Mouse (Mus musculus) heart, embryonic 13.5 days (tissue): Measurements from ENCODE around the gene Ccdc141. TPM values are rescaled to one million over a fixed set of nuclear protein-coding genes. Genes with fewer than 3 reads are reported as not detected.

Experiments used
- ATAC-seq: fragments of 200-750 bp; cut with Nextera tagmentation; 2 replicates; pipeline ENCODE4 v1.8.0; 2017; ENCODE audit warnings: moderate TSS enrichment; ENCODE audit not compliant: insufficient number of reproducible peaks, low FRiP score, low TSS enrichment; ENCODE audit errors: extremely low read depth
- H3K27ac ChIP-seq: fragments of 300-500 bp; sonication (generic); replicated peaks from 2 replicates; pipeline ENCODE4 v1.5.1; 2015; ENCODE audit warnings: moderate library complexity, mild to moderate bottlenecking, inconsistent platforms
- H3K27me3 ChIP-seq: fragments of 300-500 bp; sonication (generic); replicated peaks from 2 replicates; pipeline ENCODE4 v1.6.1; 2015; ENCODE audit warnings: mild to moderate bottlenecking, inconsistent platforms
- H3K36me3 ChIP-seq: fragments of 300-500 bp; sonication (generic); 2 replicates; pipeline ENCODE4 v1.6.1; 2015; ENCODE audit warnings: mild to moderate bottlenecking, inconsistent platforms
- H3K4me1 ChIP-seq: fragments of 300-500 bp; sonication (generic); 2 replicates; pipeline ENCODE4 v1.6.1; 2015; ENCODE audit warnings: inconsistent platforms
- H3K4me2 ChIP-seq: fragments of 300-500 bp; sonication (generic); 2 replicates; pipeline ENCODE4 v1.6.1; 2015; ENCODE audit warnings: inconsistent platforms, mild to moderate bottlenecking, moderate library complexity
- H3K4me3 ChIP-seq: fragments of 300-500 bp; sonication (generic); 2 replicates; pipeline ENCODE4 v1.5.1; 2015; ENCODE audit warnings: moderate library complexity, mild to moderate bottlenecking, inconsistent platforms
- H3K9ac ChIP-seq: fragments of 300-500 bp; sonication (generic); 2 replicates; pipeline ENCODE4 v1.6.1; 2015; ENCODE audit warnings: inconsistent platforms, mild to moderate bottlenecking, moderate library complexity
- H3K9me3 ChIP-seq: fragments of 300-500 bp; sonication (generic); 2 replicates; pipeline ENCODE4 v1.6.1; 2016; ENCODE audit warnings: inconsistent platforms
- WGBS: fragments of 180-500 bp; shearing (Covaris S2); methylation state at CpG from one replicate; pipeline ENCODE4 v1.1.7; 2015; ENCODE audit warnings: mixed read lengths; 5-methylcytosine and 5-hydroxymethylcytosine counted together
- polyA plus RNA-seq: library from polyadenylated mRNA; unstranded; fragments of >200 nt; fragmentation: Nextera tagmentation; extraction: Ambion mirVana; gene quantifications from 2 replicates; pipeline ENCODE4 v1.2.1, GENCODE M21; 2015

The Ccdc141 gene
- polyA plus RNA-seq, 1 experiment from 2014 or later, result 156 TPM

- 67% methylated on average over 2 of the region's 2 CpGs for WGBS
- no peak overlapping the region for H3K9ac ChIP-seq
- peaks cover 77% of the 10 kb centered on the region for H3K4me1 ChIP-seq
- H3K27me3 ChIP-seq, result no peaks in the 10 kb centered on the region
- H3K9me3 ChIP-seq, result no peaks in the 10 kb centered on the region
- H3K27ac ChIP-seq, result peak overlapping the region; percentile 99
- H3K4me2 ChIP-seq, result peak overlapping the region; percentile 16; the same call in 1 of the 2 replicates
- no peaks in the 10 kb centered on the region for H3K36me3 ChIP-seq
- ATAC-seq, result no peak
- no peak overlapping the region for H3K4me3 ChIP-seq
These were observed 3.9 kb upstream of the Ccdc141 start for GRCm38 (mm10) chr2:77174313-77174712.

GRCm38 (mm10) chr2:77173821-77174220 is 3.4 kb upstream of the Ccdc141 start:
- H3K9me3 ChIP-seq, result no peaks in the 10 kb centered on the region
- peaks cover 82% of the 10 kb centered on the region for H3K4me1 ChIP-seq
- ATAC-seq, result no peak
- no peak overlapping the region for H3K4me3 ChIP-seq
- 73% methylated on average over 6 of the region's 6 CpGs for WGBS
- H3K9ac ChIP-seq, result no peak overlapping the region
- H3K27me3 ChIP-seq, result no peaks in the 10 kb centered on the region
- no peak overlapping the region; the same call in 1 of the 2 replicates for H3K4me2 ChIP-seq
- H3K36me3 ChIP-seq, result no peaks in the 10 kb centered on the region
- H3K27ac ChIP-seq, result peak overlapping the region; percentile 99

- H3K9ac ChIP-seq, result peak overlapping the region; percentile 33; the same call in 1 of the 2 replicates
- peak overlapping the region; percentile 99 for H3K27ac ChIP-seq
- peak overlapping the region; percentile 28 for H3K4me2 ChIP-seq
- 37% methylated on average over 6 of the region's 6 CpGs for WGBS
- H3K4me3 ChIP-seq, result no peak overlapping the region
- H3K4me1 ChIP-seq, result peaks cover 83% of the 10 kb centered on the region
- H3K36me3 ChIP-seq, result peaks cover 1% of the 10 kb centered on the region; the same call in 1 of the 2 replicates
- ATAC-seq, result no peak
- H3K9me3 ChIP-seq, result no peaks in the 10 kb centered on the region
- no peaks in the 10 kb centered on the region for H3K27me3 ChIP-seq
These were observed 2.9 kb upstream of the Ccdc141 start for GRCm38 (mm10) chr2:77173366-77173765.

- H3K36me3 ChIP-seq, result peaks cover 11% of the 10 kb centered on the region
- H3K4me3 ChIP-seq, result peak overlapping the region; percentile 77
- peak overlapping the region; percentile 80 for H3K4me2 ChIP-seq
- WGBS, result 30% methylated on average over 10 of the region's 10 CpGs
- H3K27ac ChIP-seq, result peak overlapping the region; percentile 99
- H3K4me1 ChIP-seq, result peaks cover 83% of the 10 kb centered on the region
- H3K9ac ChIP-seq, result peak overlapping the region; percentile 93
- ATAC-seq, result no peak
- H3K27me3 ChIP-seq, result no peaks in the 10 kb centered on the region
- no peaks in the 10 kb centered on the region for H3K9me3 ChIP-seq
These were observed 1.8 kb upstream of the Ccdc141 start for GRCm38 (mm10) chr2:77172241-77172671.

GRCm38 (mm10) chr2:77171444-77172240 is 1.2 kb upstream of the Ccdc141 start:
- peak; percentile 18; the same call in 1 of the 2 replicates for ATAC-seq
- peak overlapping the region; percentile 80 for H3K4me2 ChIP-seq
- H3K27ac ChIP-seq, result peak overlapping the region; percentile 99
- 15% methylated on average over 23 of the region's 23 CpGs for WGBS
- H3K36me3 ChIP-seq, result peaks cover 17% of the 10 kb centered on the region
- no peaks in the 10 kb centered on the region for H3K27me3 ChIP-seq
- peak overlapping the region; percentile 93 for H3K9ac ChIP-seq
- H3K9me3 ChIP-seq, result no peaks in the 10 kb centered on the region
- H3K4me3 ChIP-seq, result peak overlapping the region; percentile 77
- peaks cover 85% of the 10 kb centered on the region for H3K4me1 ChIP-seq

GRCm38 (mm10) chr2:77169916-77170632 is 362 bp downstream of the Ccdc141 start:
- H3K9ac ChIP-seq, result peak overlapping the region; percentile 93
- under 1% methylated on average over 21 of the region's 21 CpGs for WGBS
- H3K36me3 ChIP-seq, result peaks cover 32% of the 10 kb centered on the region
- H3K4me2 ChIP-seq, result peak overlapping the region; percentile 80
- peak; percentile 43; the same call in 1 of the 2 replicates for ATAC-seq
- no peaks in the 10 kb centered on the region for H3K9me3 ChIP-seq
- H3K4me1 ChIP-seq, result peaks cover 84% of the 10 kb centered on the region
- peak overlapping the region; percentile 77 for H3K4me3 ChIP-seq
- H3K27me3 ChIP-seq, result no peaks in the 10 kb centered on the region
- peak overlapping the region; percentile 99 for H3K27ac ChIP-seq

- H3K36me3 ChIP-seq, result peaks cover 37% of the 10 kb centered on the region
- peak overlapping the region; percentile 99 for H3K27ac ChIP-seq
- no peak for ATAC-seq
- peaks cover 82% of the 10 kb centered on the region for H3K4me1 ChIP-seq
- whole genome bisulfite sequencing, result 37% methylated on average over 4 of the region's 4 CpGs
- H3K9ac ChIP-seq, result peak overlapping the region; percentile 93
- H3K27me3 ChIP-seq, result no peaks in the 10 kb centered on the region
- H3K4me3 ChIP-seq, result peak overlapping the region; percentile 77
- H3K9me3 ChIP-seq, result no peaks in the 10 kb centered on the region
- H3K4me2 ChIP-seq, result peak overlapping the region; percentile 80
These were observed 1.2 kb downstream of the Ccdc141 start for GRCm38 (mm10) chr2:77169218-77169617.

- H3K9ac ChIP-seq, result peak overlapping the region; percentile 93
- ATAC-seq, result no peak
- 58% methylated on average over 7 of the region's 7 CpGs for WGBS
These were observed 1.7 kb downstream of the Ccdc141 start for GRCm38 (mm10) chr2:77168781-77169180.

GRCm38 (mm10) chr2:77168081-77168685 is 2.3 kb downstream of the Ccdc141 start:
- Histone ChIP-seq H3K27me3 (no peaks in the 10 kb centered on the region), H3K9ac (peak overlapping the region; percentile 93), H3K36me3 (peaks cover 44% of the 10 kb centered on the region), H3K27ac (peak overlapping the region; percentile 99), H3K4me2 (peak overlapping the region; percentile 80), H3K4me1 (peaks cover 74% of the 10 kb centered on the region), H3K4me3 (peak overlapping the region; percentile 77), H3K9me3 (no peaks in the 10 kb centered on the region)
- WGBS, result 61% methylated on average over 13 of the region's 13 CpGs
- ATAC-seq, result no peak

More at GRCm38 (mm10) chr2:77168781-77169180, 1.7 kb downstream of the Ccdc141 start:
- Histone ChIP-seq H3K27ac (peak overlapping the region; percentile 99), H3K36me3 (peaks cover 38% of the 10 kb centered on the region), H3K4me1 (peaks cover 78% of the 10 kb centered on the region), H3K4me2 (peak overlapping the region; percentile 80), H3K4me3 (peak overlapping the region; percentile 77), H3K27me3 (no peaks in the 10 kb centered on the region), H3K9me3 (no peaks in the 10 kb centered on the region)

- ATAC-seq, result no peak
- Histone ChIP-seq H3K9ac (no peak overlapping the region; the same call in 1 of the 2 replicates), H3K27ac (no peak overlapping the region), H3K4me1 (peaks cover 60% of the 10 kb centered on the region), H3K27me3 (no peaks in the 10 kb centered on the region), H3K9me3 (no peaks in the 10 kb centered on the region), H3K4me3 (peak overlapping the region; percentile 77; the same call in 1 of the 2 replicates), H3K4me2 (peak overlapping the region; percentile 80), H3K36me3 (peaks cover 62% of the 10 kb centered on the region)
- 59% methylated on average over 4 of the region's 4 CpGs for WGBS
These were observed 4.1 kb downstream of the Ccdc141 start for GRCm38 (mm10) chr2:77166366-77166765.

GRCm38 (mm10) chr2:77164662-77165061 is 5.8 kb downstream of the Ccdc141 start:
- Histone ChIP-seq H3K4me1 (peaks cover 53% of the 10 kb centered on the region), H3K9me3 (no peaks in the 10 kb centered on the region), H3K4me2 (peak overlapping the region; percentile 34; the same call in 1 of the 2 replicates), H3K36me3 (peaks cover 79% of the 10 kb centered on the region), H3K27me3 (no peaks in the 10 kb centered on the region), H3K27ac (no peak overlapping the region), H3K9ac (no peak overlapping the region), H3K4me3 (no peak overlapping the region; the same call in 1 of the 2 replicates)
- no peak for ATAC-seq
- WGBS, result 59% methylated on average over 3 of the region's 3 CpGs
